Mouse (Mus musculus): ENCODE data around the gene Hspa8. TPM values are rescaled to one million over a fixed set of nuclear protein-coding genes. Genes with fewer than 3 reads are reported as not detected.

Hspa8 gene
- polyA plus RNA-seq, 1 experiment from 2014 or later = 750 TPM

GRCm38 (mm10) chr9:40811860-40812259 lies 11.1 kb downstream of the Hspa8 start:
- Histone ChIP-seq H3K4me3 (ENCODE audit: low read depth, low read length) (no peak overlapping the region), H3K27ac (ENCODE audit: low read depth) (no peak overlapping the region), H3K4me2 (ENCODE audit: low read depth, low read length) (no peak overlapping the region), H3K27me3 (ENCODE audit: insufficient read depth, low read length) (no peaks in the 10 kb centered on the region), H3K36me3 (replicated peaks; ENCODE audit: insufficient read depth, low read length) (0 out of 2 replicates have a peak, but pooled peaks cover 1% of the 10 kb centered on the region), H3K9ac (replicated peaks) (no peak overlapping the region), H3K9me3 (ENCODE audit: low read length) (no peaks in the 10 kb centered on the region), H3K4me1 (ENCODE audit: insufficient read depth) (no peaks in the 10 kb centered on the region)
- no peak for ATAC-seq
- DNase-seq = peak; percentile 38
- WGBS (ENCODE audit: insufficient replicate concordance) = 65% methylated on average over 2 of the region's 2 CpGs
- TF ChIP-seq CTCF (IDR thresholded peaks at IDR 0.05; ENCODE audit: low read depth) (peak; percentile 63), EP300 (IDR thresholded peaks at IDR 0.05; ENCODE audit: low read depth) (no peak)

DNA sequence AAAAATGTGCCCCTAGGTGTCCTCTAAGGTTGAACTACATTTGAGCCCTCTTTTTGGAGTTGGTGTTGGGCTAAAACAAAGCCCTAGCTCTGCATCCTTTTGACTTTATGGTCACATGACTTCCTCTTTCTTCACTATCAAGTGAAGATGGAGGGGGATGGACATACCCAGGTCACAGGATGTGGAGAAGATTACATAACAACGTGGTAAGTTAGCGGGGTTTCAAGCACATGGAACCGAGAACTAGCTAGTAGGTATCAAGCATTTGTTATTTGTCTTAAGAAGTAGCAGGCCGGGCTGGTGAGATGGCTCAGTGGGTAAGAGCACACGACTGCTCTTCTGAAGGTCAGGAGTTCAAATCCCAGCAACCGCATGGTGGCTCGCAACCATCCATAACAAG lies 13.3 kb downstream of the Hspa8 start:
- TF ChIP-seq CTCF (IDR thresholded peaks at IDR 0.05; ENCODE audit: low read depth) (no peak), EP300 (IDR thresholded peaks at IDR 0.05; ENCODE audit: low read depth) (no peak)
- 46% methylated on average over 7 of the region's 7 CpGs for WGBS (ENCODE audit: insufficient replicate concordance)
- H3K27ac ChIP-seq (ENCODE audit: low read depth) = no peak overlapping the region

DNA sequence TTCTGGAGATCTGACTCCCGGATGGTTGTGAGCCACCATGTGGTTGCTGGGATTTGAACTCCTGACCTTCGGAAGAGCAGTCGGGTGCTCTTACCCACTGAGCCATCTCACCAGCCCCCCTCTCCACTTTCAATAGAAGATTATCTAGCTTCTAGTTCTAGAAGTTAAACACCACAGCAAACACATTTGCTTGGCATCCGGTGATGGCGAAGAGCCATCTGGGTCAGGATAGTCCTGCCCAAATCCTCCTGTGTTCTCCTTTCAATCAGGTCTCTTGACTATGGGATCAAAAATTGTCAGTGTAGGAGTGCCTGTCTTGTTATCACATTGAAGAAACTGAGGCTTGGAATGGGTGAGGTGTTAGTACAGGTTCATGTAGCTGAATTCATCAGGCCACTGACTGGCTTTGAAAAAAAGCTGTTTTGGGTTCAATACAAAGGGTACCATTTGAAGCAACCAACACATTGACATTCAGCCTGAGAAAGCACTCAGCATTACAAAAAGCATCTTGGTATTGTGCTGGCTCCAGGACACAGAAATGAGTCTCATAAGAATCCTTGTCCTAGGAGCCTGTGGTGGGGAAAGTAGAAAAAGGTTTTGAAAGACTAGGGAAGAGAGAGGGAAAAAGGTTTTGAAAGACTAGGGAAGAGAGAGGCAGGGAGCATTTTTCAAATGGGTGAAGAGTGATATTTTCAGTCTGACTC lies 16.7 kb downstream of the Hspa8 start:
- no peak overlapping the region for H3K27ac ChIP-seq (ENCODE audit: low read depth)
- no peaks in the 10 kb centered on the region for H3K36me3 ChIP-seq (replicated peaks; ENCODE audit: insufficient read depth, low read length)
- TF ChIP-seq CTCF (IDR thresholded peaks at IDR 0.05; ENCODE audit: low read depth) = no peak
- TF ChIP-seq EP300 (IDR thresholded peaks at IDR 0.05; ENCODE audit: low read depth) = no peak
- DNase-seq (no peak), ATAC-seq (no peak)
- H3K9ac ChIP-seq (replicated peaks) = no peak overlapping the region
- no peaks in the 10 kb centered on the region for H3K27me3 ChIP-seq (ENCODE audit: insufficient read depth, low read length)
- peaks cover 4% of the 10 kb centered on the region for H3K4me1 ChIP-seq (ENCODE audit: insufficient read depth)
- H3K9me3 ChIP-seq (ENCODE audit: low read length) = no peaks in the 10 kb centered on the region
- 84% methylated on average over 5 of the region's 5 CpGs for WGBS (ENCODE audit: insufficient replicate concordance)
- H3K4me2 ChIP-seq (ENCODE audit: low read depth, low read length) = no peak overlapping the region
- no peak overlapping the region for H3K4me3 ChIP-seq (ENCODE audit: low read depth, low read length)

More for the DNA sequence above, 13.3 kb downstream of the Hspa8 start:
- H3K4me3 ChIP-seq (ENCODE audit: low read depth, low read length) = no peak overlapping the region
- H3K36me3 ChIP-seq (replicated peaks; ENCODE audit: insufficient read depth, low read length) = no peaks in the 10 kb centered on the region
- no peak overlapping the region for H3K4me2 ChIP-seq (ENCODE audit: low read depth, low read length)
- no peaks in the 10 kb centered on the region for H3K4me1 ChIP-seq (ENCODE audit: insufficient read depth)
- H3K9ac ChIP-seq (replicated peaks) = no peak overlapping the region
- H3K27me3 ChIP-seq (ENCODE audit: insufficient read depth, low read length) = no peaks in the 10 kb centered on the region
- H3K9me3 ChIP-seq (ENCODE audit: low read length) = no peaks in the 10 kb centered on the region
- DNase-seq (no peak), ATAC-seq (peak; percentile 47; the same call in 1 of the 2 replicates)

GRCm38 (mm10) chr9:40825601-40826000 lies 24.8 kb downstream of the Hspa8 start:
- Histone ChIP-seq H3K4me2 (ENCODE audit: low read depth, low read length) (no peak overlapping the region), H3K36me3 (replicated peaks; ENCODE audit: insufficient read depth, low read length) (no peaks in the 10 kb centered on the region), H3K27me3 (ENCODE audit: insufficient read depth, low read length) (no peaks in the 10 kb centered on the region), H3K9me3 (ENCODE audit: low read length) (no peaks in the 10 kb centered on the region), H3K9ac (replicated peaks) (no peak overlapping the region), H3K27ac (ENCODE audit: low read depth) (no peak overlapping the region), H3K4me3 (ENCODE audit: low read depth, low read length) (no peak overlapping the region), H3K4me1 (ENCODE audit: insufficient read depth) (peaks cover 4% of the 10 kb centered on the region)
- ATAC-seq (no peak), DNase-seq (no peak)
- whole genome bisulfite sequencing (ENCODE audit: insufficient replicate concordance) = 49% methylated on average over 6 of the region's 6 CpGs
- TF ChIP-seq EP300 (IDR thresholded peaks at IDR 0.05; ENCODE audit: low read depth) = no peak

DNA sequence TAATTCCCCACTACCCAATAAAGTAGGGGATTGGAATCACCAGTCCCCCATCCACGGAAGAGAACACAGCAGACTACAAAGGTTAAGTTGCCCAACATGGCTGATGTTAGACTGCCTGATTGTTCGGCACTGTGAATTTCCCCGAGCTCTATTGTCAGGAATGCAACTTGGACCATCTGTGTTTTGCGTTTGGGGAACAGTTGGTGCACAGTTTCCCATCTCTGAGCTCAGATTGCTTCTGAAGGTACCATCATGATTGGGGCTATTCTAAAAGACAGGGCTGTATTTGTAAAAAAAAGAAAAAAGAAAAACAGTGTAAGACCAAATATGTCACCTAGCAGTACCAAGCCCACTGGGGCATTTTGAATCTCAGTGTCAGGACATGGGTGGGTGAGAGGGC lies 26.6 kb downstream of the Hspa8 start:
- no peak overlapping the region for H3K27ac ChIP-seq (ENCODE audit: low read depth)
- no peaks in the 10 kb centered on the region for H3K36me3 ChIP-seq (replicated peaks; ENCODE audit: insufficient read depth, low read length)
- no peak for TF ChIP-seq CTCF (IDR thresholded peaks at IDR 0.05; ENCODE audit: low read depth)
- TF ChIP-seq EP300 (IDR thresholded peaks at IDR 0.05; ENCODE audit: low read depth) = no peak
- H3K4me1 ChIP-seq (ENCODE audit: insufficient read depth) = no peaks in the 10 kb centered on the region
- ATAC-seq (no peak), DNase-seq (no peak)
- H3K9me3 ChIP-seq (ENCODE audit: low read length) = no peaks in the 10 kb centered on the region
- no peak overlapping the region for H3K4me2 ChIP-seq (ENCODE audit: low read depth, low read length)
- no peak overlapping the region for H3K4me3 ChIP-seq (ENCODE audit: low read depth, low read length)
- no peak overlapping the region for H3K9ac ChIP-seq (replicated peaks)
- no peaks in the 10 kb centered on the region for H3K27me3 ChIP-seq (ENCODE audit: insufficient read depth, low read length)
- WGBS (ENCODE audit: insufficient replicate concordance) = 75% methylated on average over 4 of the region's 4 CpGs

DNA sequence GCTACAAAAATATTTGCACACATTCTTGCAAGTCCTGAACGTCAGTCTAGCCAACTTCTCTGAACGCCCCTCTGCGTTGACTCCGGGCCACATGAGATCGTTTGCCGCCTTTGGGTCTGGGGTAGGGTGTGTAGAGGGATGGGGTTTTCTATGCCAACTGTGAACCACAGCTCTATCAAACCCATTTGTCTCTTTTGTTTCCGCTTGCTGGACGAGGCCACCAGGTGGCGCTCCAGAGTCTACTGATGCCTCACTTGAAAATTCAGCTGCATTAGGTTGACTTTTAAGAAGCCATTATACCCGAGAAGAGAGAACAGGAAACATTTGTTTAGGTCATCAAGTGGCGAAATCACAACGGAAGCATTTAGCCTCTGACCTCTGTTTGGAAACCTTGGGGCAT lies 33.8 kb downstream of the Hspa8 start:
- Histone ChIP-seq H3K9ac (replicated peaks) (no peak overlapping the region), H3K36me3 (replicated peaks; ENCODE audit: insufficient read depth, low read length) (no peaks in the 10 kb centered on the region), H3K4me3 (ENCODE audit: low read depth, low read length) (no peak overlapping the region), H3K9me3 (ENCODE audit: low read length) (no peaks in the 10 kb centered on the region), H3K4me2 (ENCODE audit: low read depth, low read length) (no peak overlapping the region), H3K4me1 (ENCODE audit: insufficient read depth) (no peaks in the 10 kb centered on the region), H3K27ac (ENCODE audit: low read depth) (no peak overlapping the region), H3K27me3 (ENCODE audit: insufficient read depth, low read length) (no peaks in the 10 kb centered on the region)
- TF ChIP-seq CTCF (IDR thresholded peaks at IDR 0.05; ENCODE audit: low read depth) = peak; percentile 90
- TF ChIP-seq EP300 (IDR thresholded peaks at IDR 0.05; ENCODE audit: low read depth) = no peak
- WGBS (ENCODE audit: insufficient replicate concordance) = 4% methylated on average over 12 of the region's 12 CpGs
- ATAC-seq (peak; percentile 19; the same call in 1 of the 2 replicates), DNase-seq (peak; percentile 85)
